Mouse (Mus musculus) MEL (cell line): ENCODE data around the gene Erlec1.

ENCODE experiments used
- CTCF ChIP-seq, 3 experiments: IDR thresholded peaks in 2 of 3; conservative IDR thresholded peaks in 1 of 3; 2 replicates each; pipeline ENCODE4 v1.5.1; 2011 to 2012; ENCODE audit warnings: low read length in 3 of 3, low read depth in 2 of 3, mild to moderate bottlenecking in 2 of 3, improper control_type of control experiment in 1 of 3, inconsistent platforms in 1 of 3, mixed read lengths in 1 of 3, moderate library complexity in 1 of 3; ENCODE audit not compliant: control insufficient read depth in 1 of 3, insufficient read depth in 1 of 3, poor library complexity in 1 of 3, severe bottlenecking in 1 of 3
- MAZ ChIP-seq: IDR thresholded peaks from 2 replicates; pipeline ENCODE4 v1.6.1; 2012; ENCODE audit warnings: low read depth, mild to moderate bottlenecking, inconsistent platforms, low read length, improper control_type of control experiment
- POLR2A ChIP-seq, 2 experiments: IDR thresholded peaks; 2 replicates each; pipeline ENCODE4 v1.6.1; 2011 to 2012; ENCODE audit warnings: low read length in 2 of 2, mild to moderate bottlenecking in 2 of 2, control low read depth in 1 of 2, improper control_type of control experiment in 1 of 2, low read depth in 1 of 2, moderate library complexity in 1 of 2; ENCODE audit not compliant: control insufficient read depth in 1 of 2, insufficient read depth in 1 of 2, poor library complexity in 1 of 2

DNA sequence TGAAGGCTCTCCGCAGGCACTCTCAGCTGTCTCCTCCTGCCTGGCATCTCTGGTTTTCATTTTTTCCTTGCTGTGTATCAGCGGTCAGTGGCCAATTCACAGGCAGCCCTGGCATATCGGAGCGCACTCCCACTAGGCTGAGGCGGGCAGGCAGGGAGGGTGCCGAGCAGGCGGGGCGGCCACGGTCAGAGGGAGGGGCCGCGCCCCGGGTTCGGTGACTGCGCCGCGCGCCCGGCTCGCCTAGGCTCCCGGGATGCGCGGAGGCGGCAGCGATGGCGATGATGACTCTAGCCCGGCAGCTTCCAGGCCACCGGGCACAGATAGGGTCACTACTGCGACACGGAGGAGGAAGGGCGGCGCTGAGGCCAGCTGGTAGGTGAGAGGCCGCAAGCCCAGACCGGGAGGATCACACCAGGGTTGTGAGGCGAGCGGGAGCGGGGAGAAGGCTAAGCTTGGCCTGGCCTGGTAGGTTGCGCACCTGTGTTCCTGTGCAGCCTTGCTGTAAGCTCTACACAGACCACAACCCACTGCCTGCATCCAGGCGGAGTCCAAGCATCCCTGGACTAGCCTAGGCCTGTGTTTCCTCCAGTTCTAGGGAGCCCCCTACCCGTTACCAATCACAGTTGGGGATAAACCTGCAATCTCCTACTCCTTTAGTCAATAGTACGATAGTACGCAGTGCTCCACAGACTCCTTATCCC lies 68.8 kb downstream of the Erlec1 start, which contains the start of the genes Gpr75 and Asb3:
- TF ChIP-seq POLR2A (IDR thresholded peaks at IDR 0.05; ENCODE audit: control insufficient read depth in 1 of 2, insufficient read depth in 1 of 2, low read depth in 1 of 2, low read length in 2 of 2, poor library complexity in 1 of 2), result no peak
- no peak for TF ChIP-seq MAZ
- no peak for TF ChIP-seq CTCF (IDR thresholded peaks at IDR 0.05 in 2 of 3, conservative IDR thresholded peaks at IDR 0.05 in 1 of 3; ENCODE audit: control insufficient read depth in 1 of 3, insufficient read depth in 1 of 3, low read depth in 2 of 3, low read length in 3 of 3, poor library complexity in 1 of 3, severe bottlenecking in 1 of 3)
